9 mouse cellular contexts compared by ENCODE assay signal in the genomic region with DNA sequence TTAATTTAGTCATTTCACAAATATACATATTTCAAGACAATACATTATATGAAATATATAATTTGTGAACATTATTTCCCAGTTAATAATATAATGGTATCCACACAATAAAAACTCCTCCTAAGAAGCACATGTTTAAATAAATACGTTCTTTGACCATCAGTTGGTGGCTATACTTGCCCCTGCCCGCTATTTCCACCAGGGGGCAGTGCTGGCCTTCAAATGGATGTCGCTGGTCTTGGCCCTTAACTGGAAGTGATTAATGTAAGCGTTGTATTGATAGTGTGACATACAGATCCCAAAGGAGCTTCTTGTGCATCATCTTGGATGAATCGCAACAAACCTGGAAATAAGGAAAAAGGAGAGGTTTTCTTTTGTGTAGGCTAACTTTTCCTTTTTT. TPM values are rescaled to one million over a fixed set of nuclear protein-coding genes. Genes with fewer than 3 reads are reported as not detected.
DNase-seq lines count a peak whose midpoint lies in the region; ATAC-seq and TF ChIP-seq lines count a peak whose summit lies in the region.
"Had no signal": no experiment of that assay in that cellular context is flagged by ENCODE, and none has a peak within 500 bp of the region (broad histone marks: within the 10 kb centered on the region; RNA-seq: fewer than 3 reads in every experiment).

No protein-coding gene starts in this region.

- H3K27me3 ChIP-seq in midbrain, embryonic 10.5 days (ENCODE audit: low read depth, poor library complexity, severe bottlenecking) = peaks cover 25% of the 10 kb centered on the region
- H3K27me3 ChIP-seq in midbrain, embryonic 16.5 days (ENCODE audit: control insufficient read depth, insufficient read depth, low read depth, low read length) = no peaks in the 10 kb centered on the region
- peaks cover 4% of the 10 kb centered on the region; the same call in 1 of the 2 replicates for H3K27me3 ChIP-seq in liver, embryonic 11.5 days (replicated peaks; ENCODE audit: control insufficient read depth, insufficient read depth, low read length)

- no peaks in the 10 kb centered on the region for H3K4me1 ChIP-seq in midbrain, embryonic 10.5 days
- H3K4me1 ChIP-seq in midbrain, embryonic 16.5 days (ENCODE audit: control insufficient read depth, insufficient read depth, low read length) = peaks cover 1% of the 10 kb centered on the region
- H3K4me1 ChIP-seq in embryonic fibroblast, embryonic 13.5 days (ENCODE audit: control insufficient read depth, insufficient read depth, low read length) = no peaks in the 10 kb centered on the region
- H3K4me1 ChIP-seq in liver, embryonic 11.5 days (replicated peaks; ENCODE audit: control insufficient read depth, insufficient read depth, low read length) = no peaks in the 10 kb centered on the region

- H3K36me3 ChIP-seq in midbrain, embryonic 10.5 days = no peaks in the 10 kb centered on the region
- no peaks in the 10 kb centered on the region for H3K36me3 ChIP-seq in midbrain, embryonic 16.5 days (ENCODE audit: control insufficient read depth, insufficient read depth, low read length)
- no peaks in the 10 kb centered on the region for H3K36me3 ChIP-seq in liver, embryonic 11.5 days (ENCODE audit: control insufficient read depth, insufficient read depth, low read length)

- H3K27ac ChIP-seq in midbrain, embryonic 10.5 days (replicated peaks) = no peak overlapping the region
- no peak overlapping the region for H3K27ac ChIP-seq in midbrain, embryonic 16.5 days (ENCODE audit: low read length)
- no peak overlapping the region for H3K27ac ChIP-seq in embryonic fibroblast, embryonic 13.5 days (ENCODE audit: insufficient read depth, low read length)
- no peak overlapping the region for H3K27ac ChIP-seq in liver, embryonic 11.5 days (ENCODE audit: low read depth, low read length)

- ATAC-seq in midbrain, embryonic 16.5 days = no peak
- ATAC-seq in liver, embryonic 11.5 days (replicated peaks; ENCODE audit: low FRiP score) = no peak

- H3K9me3 ChIP-seq in midbrain, embryonic 10.5 days (replicated peaks) = no peaks in the 10 kb centered on the region
- H3K9me3 ChIP-seq in midbrain, embryonic 16.5 days (replicated peaks; ENCODE audit: control insufficient read depth, low read length, poor library complexity, severe bottlenecking) = no peaks in the 10 kb centered on the region
- no peaks in the 10 kb centered on the region for H3K9me3 ChIP-seq in liver, embryonic 11.5 days (ENCODE audit: control insufficient read depth, low read length)

- no peak overlapping the region for H3K9ac ChIP-seq in midbrain, embryonic 16.5 days (ENCODE audit: low read depth, low read length)
- no peak overlapping the region for H3K9ac ChIP-seq in liver, embryonic 11.5 days (ENCODE audit: low read depth, low read length)

- peak; percentile 68 for DNase-seq in midbrain, embryonic 10.5 days (ENCODE audit: low spot score)
- DNase-seq in adrenal gland, postnatal 4 days (ENCODE audit: low spot score in 2 of 2) = peak; percentile 43 to 50
- DNase-seq in kidney, adult 9 months = peak; percentile 78
- peak; percentile 49 for DNase-seq in liver, embryonic 11.5 days (ENCODE audit: low spot score)
- DNase-seq in right cerebral cortex, adult 18-20 months = peak; percentile 62
- DNase-seq in urinary bladder, postnatal 14 days (ENCODE audit: low spot score) = peak; percentile 76

- no peak overlapping the region for H3K4me2 ChIP-seq in midbrain, embryonic 16.5 days (ENCODE audit: low read length)
- no peak overlapping the region for H3K4me2 ChIP-seq in liver, embryonic 11.5 days

- peak; percentile 67 for TF ChIP-seq CTCF in embryonic fibroblast, embryonic 13.5 days (IDR thresholded peaks at IDR 0.05; ENCODE audit: borderline replicate concordance, insufficient read depth, low read length)

- 25% methylated on average over 5 of the region's 5 CpGs for WGBS in midbrain, embryonic 10.5 days
- 10% methylated on average over 5 of the region's 5 CpGs for WGBS in midbrain, embryonic 16.5 days
- WGBS in liver, embryonic 11.5 days = 22% methylated on average over 5 of the region's 5 CpGs

- no peak overlapping the region for H3K4me3 ChIP-seq in midbrain, embryonic 10.5 days
- H3K4me3 ChIP-seq in midbrain, embryonic 16.5 days (ENCODE audit: low read depth, low read length) = no peak overlapping the region
- no peak overlapping the region for H3K4me3 ChIP-seq in embryonic fibroblast, embryonic 13.5 days (ENCODE audit: insufficient read depth, low read length)
- no peak overlapping the region for H3K4me3 ChIP-seq in liver, embryonic 11.5 days (ENCODE audit: low read depth, low read length)

- no peak for TF ChIP-seq POLR2A in embryonic fibroblast, embryonic 13.5 days (IDR thresholded peaks at IDR 0.05; ENCODE audit: low read depth, low read length)

RNA-seq across cellular contexts. Expression of gene Krt28, which starts 4.9 kb away (rescaled TPM):
- polyA plus RNA-seq in midbrain, embryonic 10.5 days (2016; fragmentation: Nextera tagmentation; extraction: Ambion mirVana) = 0.21 and 0.32 TPM in 2 replicates
- polyA plus RNA-seq in midbrain, embryonic 16.5 days (2015; fragmentation: Nextera tagmentation; extraction: Ambion mirVana) = 0.29 and 0.46 TPM in 2 replicates
- under 1 TPM in 1 of 2 experiments, not detected in 1; 0.25 TPM for total RNA-seq in adrenal gland, postnatal 4 days (2021)
- polyA plus RNA-seq in embryonic fibroblast, embryonic 13.5 days (2011; ENCODE audit: insufficient read length, low read depth, missing spikeins) = not detected in 2 replicates
- polyA plus RNA-seq in liver, embryonic 11.5 days (2014; fragmentation: Nextera tagmentation; extraction: Ambion mirVana) = 0.32 TPM in 1 of 2 replicates, not detected in the other
- polyA plus RNA-seq: heart, embryonic 16.5 days had no signal

RNA-seq across cellular contexts. Expression of gene Krt10, which starts 9.6 kb away (rescaled TPM):
- 24.0 and 27.6 TPM in 2 replicates for polyA plus RNA-seq in midbrain, embryonic 10.5 days (2016; fragmentation: Nextera tagmentation; extraction: Ambion mirVana)
- 28.9 and 29.8 TPM in 2 replicates for polyA plus RNA-seq in midbrain, embryonic 16.5 days (2015; fragmentation: Nextera tagmentation; extraction: Ambion mirVana)
- total RNA-seq in adrenal gland, postnatal 4 days (2021) = 1 to 10 TPM; 4.9 to 9.9 TPM
- 4.0 and 4.5 TPM in 2 replicates for polyA plus RNA-seq in embryonic fibroblast, embryonic 13.5 days (2011; ENCODE audit: insufficient read length, low read depth, missing spikeins)
- polyA plus RNA-seq in liver, embryonic 11.5 days (2014; fragmentation: Nextera tagmentation; extraction: Ambion mirVana) = 10.0 and 13.1 TPM in 2 replicates

RNA-seq across cellular contexts. Expression of gene Krt27, which starts 28.7 kb away (rescaled TPM):
- not detected in 2 replicates for polyA plus RNA-seq in midbrain, embryonic 10.5 days (2016; fragmentation: Nextera tagmentation; extraction: Ambion mirVana)
- polyA plus RNA-seq in midbrain, embryonic 16.5 days (2015; fragmentation: Nextera tagmentation; extraction: Ambion mirVana) = not detected in 2 replicates
- not detected for total RNA-seq in adrenal gland, postnatal 4 days (2021)
- polyA plus RNA-seq in embryonic fibroblast, embryonic 13.5 days (2011; ENCODE audit: insufficient read length, low read depth, missing spikeins) = not detected in 2 replicates
- polyA plus RNA-seq in liver, embryonic 11.5 days (2014; fragmentation: Nextera tagmentation; extraction: Ambion mirVana) = not detected in 2 replicates
- polyA plus RNA-seq: heart, embryonic 16.5 days had no signal

RNA-seq across cellular contexts. Expression of gene Krt26, which starts 41.8 kb away (rescaled TPM):
- 0.21 and 0.60 TPM in 2 replicates for polyA plus RNA-seq in midbrain, embryonic 10.5 days (2016; fragmentation: Nextera tagmentation; extraction: Ambion mirVana)
- 0.19 TPM in 2 replicates for polyA plus RNA-seq in midbrain, embryonic 16.5 days (2015; fragmentation: Nextera tagmentation; extraction: Ambion mirVana)
- not detected for total RNA-seq in adrenal gland, postnatal 4 days (2021)
- not detected in 2 replicates for polyA plus RNA-seq in embryonic fibroblast, embryonic 13.5 days (2011; ENCODE audit: insufficient read length, low read depth, missing spikeins)
- polyA plus RNA-seq in liver, embryonic 11.5 days (2014; fragmentation: Nextera tagmentation; extraction: Ambion mirVana) = not detected in 2 replicates
- polyA plus RNA-seq: heart, embryonic 16.5 days had no signal

RNA-seq across cellular contexts. Expression of gene Krt12, which starts 42.5 kb away (rescaled TPM):
- not detected in 2 replicates for polyA plus RNA-seq in midbrain, embryonic 10.5 days (2016; fragmentation: Nextera tagmentation; extraction: Ambion mirVana)
- 0.14 TPM in 1 of 2 replicates, not detected in the other for polyA plus RNA-seq in midbrain, embryonic 16.5 days (2015; fragmentation: Nextera tagmentation; extraction: Ambion mirVana)
- total RNA-seq in adrenal gland, postnatal 4 days (2021) = not detected
- polyA plus RNA-seq in embryonic fibroblast, embryonic 13.5 days (2011; ENCODE audit: insufficient read length, low read depth, missing spikeins) = not detected in 2 replicates
- polyA plus RNA-seq in liver, embryonic 11.5 days (2014; fragmentation: Nextera tagmentation; extraction: Ambion mirVana) = not detected in 2 replicates
- polyA plus RNA-seq: heart, embryonic 16.5 days had no signal
